Mouse (Mus musculus) G1E (cell line): ENCODE measurements around the gene Dtnbp1. TPM values are rescaled to one million over a fixed set of nuclear protein-coding genes. Genes with fewer than 3 reads are reported as not detected.

ENCODE experiments used
- ATAC-seq: 2 replicates; pipeline ENCODE4 v1.8.0; 2016; ENCODE audit warnings: mild to moderate bottlenecking; ENCODE audit not compliant: insufficient number of reproducible peaks, poor library complexity, low FRiP score, severe bottlenecking; ENCODE audit errors: extremely low read depth
- DNase-seq: peaks from one replicate; pipeline ENCODE4 v3.0.0; 2012; ENCODE audit warnings: low spot score
- H3K27me3 ChIP-seq: 2 replicates; pipeline ENCODE4 v1.6.1; 2012; ENCODE audit warnings: mild to moderate bottlenecking, low read length, inconsistent platforms; ENCODE audit not compliant: insufficient read depth
- H3K36me3 ChIP-seq: replicated peaks from 2 replicates; pipeline ENCODE3; 2012; ENCODE audit warnings: mild to moderate bottlenecking, inconsistent platforms
- H3K4me1 ChIP-seq: 2 replicates; pipeline ENCODE4 v1.6.1; 2012; ENCODE audit warnings: low read depth, low read length, inconsistent platforms, mixed read lengths; ENCODE audit not compliant: insufficient read depth
- H3K4me3 ChIP-seq: 2 replicates; pipeline ENCODE4 v1.5.1; 2012; ENCODE audit warnings: low read depth, mild to moderate bottlenecking, inconsistent platforms, low read length, moderate library complexity, mixed read lengths
- H3K9me3 ChIP-seq: replicated peaks from 2 replicates; pipeline ENCODE4 v1.6.1; 2012; ENCODE audit warnings: inconsistent platforms
- CTCF ChIP-seq: IDR thresholded peaks from 2 replicates; pipeline ENCODE4 v1.5.1; 2012; ENCODE audit warnings: low read depth, low read length, inconsistent platforms, mixed read lengths
- GATA1 ChIP-seq: IDR thresholded peaks from 2 replicates; pipeline ENCODE4 v1.6.1; 2012; ENCODE audit warnings: borderline replicate concordance, low read length, inconsistent platforms, mixed read lengths
- GATA2 ChIP-seq: IDR thresholded peaks from 2 replicates; pipeline ENCODE4 v1.6.1; 2012; ENCODE audit warnings: low read depth, low read length, inconsistent platforms, borderline replicate concordance
- POLR2AphosphoS5 ChIP-seq: IDR thresholded peaks from 2 replicates; pipeline ENCODE4 v1.6.1; 2012; ENCODE audit warnings: low read depth, low read length, inconsistent platforms; ENCODE audit not compliant: insufficient replicate concordance
- TAL1 ChIP-seq: conservative IDR thresholded peaks from 2 replicates; pipeline ENCODE4 v1.6.1; 2012; ENCODE audit warnings: low read depth, low read length, inconsistent platforms, mixed read lengths
- polyA plus RNA-seq: library from polyadenylated mRNA; stranded (reverse); fragments of >175 nt; gene quantifications from 2 replicates; pipeline ENCODE4 v1.2.3, GENCODE M21; 2012
- total RNA-seq, 2 experiments: library from RNA; stranded (forward) in 1 of 2; stranded (reverse) in 1 of 2; fragments of 200-1000 nt in 1 of 2; fragments of >200 nt in 1 of 2; fragmentation: Nextera tagmentation in 1 of 2; gene quantifications; 2 replicates each; pipeline ENCODE4 v1.2.3; 2014 to 2017

Gene Dtnbp1
- total and polyA plus RNA-seq, 3 experiments, result 19.2 to 33.3 (median 28.2) TPM

DNA sequence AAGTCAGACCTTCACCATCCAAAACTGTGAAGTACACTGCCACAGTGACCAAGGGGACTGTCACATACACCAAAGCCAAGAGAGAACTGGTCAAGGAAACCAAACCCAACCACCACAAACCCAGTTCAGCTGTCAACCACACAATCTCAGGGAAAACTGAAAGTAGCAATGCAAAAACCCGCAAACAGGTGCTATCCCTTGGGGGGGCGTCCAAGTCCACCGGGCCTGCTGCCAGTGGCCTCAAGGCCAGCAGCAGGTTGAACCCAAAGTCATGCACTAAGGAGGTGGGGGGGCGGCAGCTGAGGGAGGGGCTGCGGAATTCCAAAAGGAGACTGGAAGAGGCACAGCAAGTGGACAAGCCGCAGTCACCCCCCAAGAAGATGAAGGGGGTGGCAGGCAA, 99.6 kb downstream of the Dtnbp1 start:
- TF ChIP-seq TAL1 (no peak), CTCF (no peak), GATA1 (no peak), POLR2AphosphoS5 (no peak), GATA2 (no peak)
- no peaks in the 10 kb centered on the region for H3K27me3 ChIP-seq
- ATAC-seq (no peak), DNase-seq (no peak)
- no peak overlapping the region for H3K4me3 ChIP-seq
- H3K9me3 ChIP-seq, result no peaks in the 10 kb centered on the region
- peaks cover 92% of the 10 kb centered on the region for H3K36me3 ChIP-seq
- H3K4me1 ChIP-seq, result no peaks in the 10 kb centered on the region; the same call in 1 of the 2 replicates

DNA sequence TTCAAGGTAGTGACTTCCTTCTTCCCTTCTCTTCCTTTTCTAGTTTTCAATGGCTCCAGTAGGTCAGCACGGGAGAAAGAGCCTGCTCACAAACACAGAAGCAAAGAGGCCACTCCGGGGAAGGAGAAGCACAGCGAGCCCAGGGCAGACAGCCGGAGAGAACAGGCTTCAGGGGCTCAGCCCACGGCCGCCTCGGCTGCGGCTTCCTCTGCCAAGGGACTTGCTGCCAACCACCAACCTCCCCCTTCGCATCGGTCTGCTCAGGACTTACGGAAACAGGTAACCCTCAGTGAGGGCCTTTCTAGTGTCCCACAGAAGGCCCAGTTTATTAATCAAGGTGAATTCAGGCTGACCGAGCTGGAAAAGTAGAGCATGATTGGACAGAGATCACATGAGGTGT, 105.7 kb downstream of the Dtnbp1 start:
- ATAC-seq, result no peak
- DNase-seq, result no peak
- Histone ChIP-seq H3K9me3 (no peaks in the 10 kb centered on the region), H3K36me3 (peaks cover 83% of the 10 kb centered on the region), H3K4me3 (no peak overlapping the region), H3K4me1 (no peaks in the 10 kb centered on the region), H3K27me3 (no peaks in the 10 kb centered on the region)
- TF ChIP-seq TAL1 (no peak), GATA1 (no peak), CTCF (no peak)

DNA sequence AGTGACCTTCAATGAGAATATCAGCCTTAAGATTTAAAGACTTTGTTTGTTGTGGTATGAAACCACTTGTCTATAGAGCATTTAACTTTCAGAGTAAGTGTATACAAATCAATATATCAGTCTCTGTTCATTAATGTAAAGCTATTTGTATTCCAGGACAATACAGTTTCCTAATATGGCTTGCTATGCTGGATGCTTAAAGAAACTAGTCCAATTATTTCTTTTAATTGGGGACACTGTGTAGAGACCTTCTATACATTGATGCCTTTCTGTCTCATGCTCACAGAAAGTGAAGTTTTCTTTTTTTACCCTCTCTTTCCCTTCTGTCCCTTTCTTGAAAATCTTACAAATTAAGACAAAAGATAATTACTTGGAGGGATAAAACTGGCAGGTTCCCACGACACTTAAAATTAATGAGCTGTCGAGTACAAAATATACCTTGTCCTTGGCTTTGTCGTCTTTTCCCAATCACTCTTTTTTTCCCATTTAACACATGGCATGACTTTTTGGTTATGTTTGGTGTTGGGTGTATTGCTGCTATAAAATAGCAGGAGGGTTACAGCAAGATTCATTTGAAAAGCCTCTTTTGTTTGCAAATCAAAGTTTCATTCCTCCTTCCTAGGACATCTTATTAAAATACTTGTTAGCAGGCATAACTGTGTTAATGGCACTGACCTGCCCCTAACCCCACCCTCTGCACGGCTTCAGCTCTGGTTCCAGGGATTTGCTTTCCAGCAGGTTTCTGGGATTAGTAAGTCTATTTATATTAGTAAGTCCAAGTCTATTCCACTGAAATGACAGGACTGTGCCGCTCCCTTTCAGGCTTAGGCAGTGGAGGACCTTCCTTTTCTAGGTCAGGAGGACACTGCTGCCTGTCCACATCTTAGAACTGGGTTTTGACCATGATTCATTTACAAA, 109.9 kb downstream of the Dtnbp1 start:
- no peaks in the 10 kb centered on the region for H3K4me1 ChIP-seq
- DNase-seq, result no peak
- no peak for TF ChIP-seq CTCF
- no peak for TF ChIP-seq TAL1
- TF ChIP-seq GATA1, result no peak
- TF ChIP-seq GATA2, result no peak
- TF ChIP-seq POLR2AphosphoS5, result no peak
- H3K36me3 ChIP-seq, result peaks cover 70% of the 10 kb centered on the region
- H3K27me3 ChIP-seq, result no peaks in the 10 kb centered on the region
- no peak for ATAC-seq
- no peak overlapping the region for H3K4me3 ChIP-seq
- no peaks in the 10 kb centered on the region for H3K9me3 ChIP-seq

DNA sequence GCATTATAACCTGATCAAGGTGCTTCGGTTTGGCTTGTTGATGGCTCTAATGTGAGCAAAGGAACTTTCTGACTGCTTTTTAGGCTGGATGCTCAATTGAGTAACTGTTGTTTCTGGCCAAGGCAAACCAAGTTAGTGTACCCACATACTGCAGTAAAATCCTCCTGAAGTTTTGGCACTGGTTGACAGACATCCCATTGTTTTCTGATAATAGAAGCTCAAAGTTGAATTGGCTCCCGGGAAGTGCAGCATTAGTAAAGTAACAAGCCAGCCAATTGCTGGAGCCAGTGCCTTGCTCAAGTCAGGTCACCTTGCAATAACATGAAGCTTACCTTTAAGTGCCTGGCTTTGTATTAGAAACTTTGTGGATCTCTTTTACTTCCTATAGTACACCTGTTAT, 111.3 kb downstream of the Dtnbp1 start:
- DNase-seq, result no peak
- TF ChIP-seq GATA1, result no peak
- no peak for TF ChIP-seq POLR2AphosphoS5
- no peak for TF ChIP-seq GATA2
- TF ChIP-seq CTCF, result no peak
- no peak for ATAC-seq

DNA sequence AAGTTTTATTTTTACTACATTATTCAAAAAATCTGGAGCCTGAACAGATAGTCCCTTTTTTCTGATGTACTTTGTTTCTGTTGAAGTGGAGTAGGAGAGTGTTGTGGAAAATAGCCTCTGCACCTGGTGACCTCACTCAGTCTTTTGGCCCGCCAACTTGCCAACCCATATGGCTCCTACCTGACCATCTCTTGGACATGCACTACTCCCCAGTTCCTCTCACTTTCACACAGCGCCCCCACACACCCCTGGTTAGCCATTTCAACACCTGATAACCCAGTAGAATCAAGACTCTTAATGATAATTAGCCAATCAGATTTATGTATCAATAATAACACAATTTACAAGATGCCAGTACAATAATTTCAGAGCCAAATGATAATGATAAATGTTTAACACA, 115.7 kb downstream of the Dtnbp1 start:
- ATAC-seq (no peak), DNase-seq (no peak)
- H3K9me3 ChIP-seq, result no peaks in the 10 kb centered on the region
- H3K27me3 ChIP-seq, result no peaks in the 10 kb centered on the region
- no peaks in the 10 kb centered on the region for H3K4me1 ChIP-seq
- TF ChIP-seq GATA2 (no peak), GATA1 (no peak), CTCF (no peak), TAL1 (no peak), POLR2AphosphoS5 (no peak)
- H3K4me3 ChIP-seq, result no peak overlapping the region
- H3K36me3 ChIP-seq, result peaks cover 44% of the 10 kb centered on the region

More for the DNA sequence above, 111.3 kb downstream of the Dtnbp1 start:
- H3K9me3 ChIP-seq, result no peaks in the 10 kb centered on the region
- H3K36me3 ChIP-seq, result peaks cover 67% of the 10 kb centered on the region
- no peak overlapping the region for H3K4me3 ChIP-seq
- H3K4me1 ChIP-seq, result no peaks in the 10 kb centered on the region
- H3K27me3 ChIP-seq, result no peaks in the 10 kb centered on the region

DNA sequence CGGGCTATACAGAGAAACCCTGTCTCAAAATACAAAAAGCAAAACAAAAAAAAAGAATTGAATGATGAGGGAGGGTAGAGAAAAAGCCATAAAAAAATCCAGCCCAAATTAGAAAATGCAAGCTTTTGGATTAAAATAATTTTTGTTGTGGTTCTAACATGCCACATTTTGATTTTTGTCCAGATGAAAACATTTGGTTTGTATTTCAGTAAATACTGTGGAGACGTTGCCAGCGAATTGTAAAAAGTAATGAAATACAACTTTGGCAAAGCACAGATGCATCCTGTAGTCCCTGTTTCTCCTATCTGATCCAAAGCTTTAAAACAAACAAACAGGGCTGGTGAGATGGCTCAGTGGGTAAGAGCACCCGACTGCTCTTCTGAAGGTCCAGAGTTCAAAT, 120.9 kb downstream of the Dtnbp1 start:
- DNase-seq, result no peak
- TF ChIP-seq GATA2, result no peak
- no peak for TF ChIP-seq CTCF
- no peak for TF ChIP-seq GATA1
- TF ChIP-seq TAL1, result no peak
- TF ChIP-seq POLR2AphosphoS5, result no peak
- H3K9me3 ChIP-seq, result no peaks in the 10 kb centered on the region
- no peaks in the 10 kb centered on the region for H3K27me3 ChIP-seq
- ATAC-seq, result no peak
- H3K36me3 ChIP-seq, result peaks cover 48% of the 10 kb centered on the region
- no peak overlapping the region for H3K4me3 ChIP-seq
- H3K4me1 ChIP-seq, result no peaks in the 10 kb centered on the region

DNA sequence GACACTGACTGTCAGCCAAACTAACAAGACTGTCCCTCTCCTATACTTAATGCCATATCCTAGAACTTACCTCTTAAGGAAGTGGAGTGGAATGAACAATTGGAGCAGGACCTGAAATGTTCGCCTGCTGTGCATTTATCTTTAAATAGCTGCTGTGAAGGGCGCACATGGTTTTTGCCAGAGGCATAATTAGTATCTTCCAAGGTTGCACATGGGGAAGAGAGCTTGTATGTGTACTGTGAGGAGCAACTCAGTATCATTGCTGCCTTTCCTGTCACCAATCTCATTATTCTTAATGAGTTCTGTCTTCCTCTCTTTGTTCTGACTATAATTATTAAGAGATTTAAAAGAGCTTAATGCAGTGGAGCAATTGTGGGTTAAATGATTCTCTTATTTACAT, 125.1 kb downstream of the Dtnbp1 start:
- ATAC-seq (no peak), DNase-seq (no peak)
- Histone ChIP-seq H3K4me1 (no peaks in the 10 kb centered on the region), H3K9me3 (no peaks in the 10 kb centered on the region), H3K4me3 (no peak overlapping the region), H3K36me3 (peaks cover 49% of the 10 kb centered on the region), H3K27me3 (no peaks in the 10 kb centered on the region)
- TF ChIP-seq GATA2 (no peak), GATA1 (no peak), CTCF (no peak), POLR2AphosphoS5 (no peak), TAL1 (no peak)

Other genes with a start within 250 kb of the Dtnbp1 start
- 0.60 TPM in 1 of 2 replicates, not detected in the other for gene Gm9817, start 76.5 kb upstream of the Dtnbp1 start, total RNA-seq (2014; fragmentation: Nextera tagmentation)
- gene Gm9817, start 76.5 kb upstream of the Dtnbp1 start, total RNA-seq (2017), result 0.05 and 0.12 TPM in 2 replicates
- 0.09 TPM in 2 replicates for gene Gm9817, start 76.5 kb upstream of the Dtnbp1 start, polyA plus RNA-seq